Mouse (Mus musculus): ENCODE results near the gene Tomm7. TPM values are rescaled to one million over a fixed set of nuclear protein-coding genes. Genes with fewer than 3 reads are reported as not detected.

Gene Tomm7
- polyA plus RNA-seq, 1 experiment from 2014 or later: 76.7 TPM

Other genes with a start within 250 kb of the Tomm7 start
- gene Srpk2, start 159.5 kb downstream of the Tomm7 start, polyA plus RNA-seq (2015; fragmentation: Nextera tagmentation; extraction: Ambion mirVana): 103 and 108 TPM in 2 replicates
- gene Pus7, start 60.5 kb downstream of the Tomm7 start, polyA plus RNA-seq (2015; fragmentation: Nextera tagmentation; extraction: Ambion mirVana): 17.2 and 17.9 TPM in 2 replicates
- gene Rint1, start 56.5 kb downstream of the Tomm7 start, polyA plus RNA-seq (2015; fragmentation: Nextera tagmentation; extraction: Ambion mirVana): 25.7 and 28.1 TPM in 2 replicates
- gene Fam126a, start 186.5 kb upstream of the Tomm7 start, polyA plus RNA-seq (2015; fragmentation: Nextera tagmentation; extraction: Ambion mirVana): 24.0 and 31.0 TPM in 2 replicates